Mouse (Mus musculus) heart, postnatal 0 days (tissue): ENCODE measurements around the gene Ggn.

Experiments used
- CTCF ChIP-seq: IDR thresholded peaks from 2 replicates; pipeline ENCODE4 v1.5.1; 2016; ENCODE audit warnings: antibody characterized with exemption, control low read depth, low read depth
- EP300 ChIP-seq: IDR thresholded peaks from 2 replicates; pipeline ENCODE4 v1.6.1; 2016; ENCODE audit warnings: antibody characterized with exemption, low read depth

- TF ChIP-seq CTCF: no peak
- TF ChIP-seq EP300: no peak
These were observed 47.2 kb upstream of the Ggn start for GRCm38 (mm10) chr7:29122821-29123220.
